Mouse (Mus musculus) CH12.LX (cell line): ENCODE measurements around the gene Nkx6-2.

Source experiments
- CTCF ChIP-seq, 2 experiments: IDR thresholded peaks in 1 of 2; conservative IDR thresholded peaks in 1 of 2; 2 replicates each; pipeline ENCODE4 v1.5.1; 2011 to 2012; ENCODE audit warnings: low read depth in 2 of 2, low read length in 2 of 2, improper control_type of control experiment in 1 of 2, inconsistent platforms in 1 of 2, mild to moderate bottlenecking in 1 of 2, moderate library complexity in 1 of 2
- HCFC1 ChIP-seq: IDR thresholded peaks from 2 replicates; pipeline ENCODE4 v1.6.1; 2012; ENCODE audit warnings: low read depth, mild to moderate bottlenecking, inconsistent platforms, low read length, improper control_type of control experiment
- USF1 ChIP-seq: IDR thresholded peaks from 2 replicates; pipeline ENCODE4 v1.6.1; 2014; ENCODE audit warnings: low read depth, mild to moderate bottlenecking, inconsistent platforms, low read length, improper control_type of control experiment

DNA sequence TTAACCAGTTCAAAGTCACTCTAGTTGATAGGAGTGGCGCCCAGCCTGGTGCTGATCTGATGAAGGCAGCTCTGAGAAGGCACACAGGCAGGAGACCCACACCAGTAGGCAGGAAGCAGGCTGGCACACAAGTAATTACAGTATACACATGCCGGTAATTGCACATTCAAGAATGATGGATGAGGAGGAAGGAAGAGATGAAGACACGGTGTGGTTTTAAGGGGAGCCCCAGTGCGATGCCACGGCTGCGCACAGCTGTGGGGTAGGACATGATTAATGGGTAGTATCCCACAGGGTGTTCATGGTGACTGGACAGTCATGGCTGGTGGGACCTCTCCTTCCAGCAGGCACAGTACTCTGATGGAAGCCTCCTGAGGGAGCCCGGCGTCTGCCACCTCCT, 16.1 kb downstream of the Nkx6-2 start:
- TF ChIP-seq CTCF (conservative IDR thresholded peaks at IDR 0.05 in 1 of 2, IDR thresholded peaks at IDR 0.05 in 1 of 2; ENCODE audit: low read depth in 2 of 2, low read length in 2 of 2) (no peak), HCFC1 (no peak), USF1 (no peak)
